Mouse (Mus musculus): ENCODE measurements at regions not wholly inside any gene's neighbourhood (a gene's known extent, or its start where the extent isn't known, plus 50 kb on each side); places are given as distances from the start of the nearest gene placed in this dataset.

GRCm38 (mm10) chr15:61055017-61055609, 132.3 kb upstream of the A1bg start:
- TF ChIP-seq CTCF (IDR thresholded peaks at IDR 0.05; ENCODE audit: low read depth) (no peak), EP300 (IDR thresholded peaks at IDR 0.05; ENCODE audit: low read depth) (no peak)
